Mouse (Mus musculus): Measurements from ENCODE around the gene Ugt1a9. TPM values are rescaled to one million over a fixed set of nuclear protein-coding genes. Genes with fewer than 3 reads are reported as not detected.

Ugt1a9 gene
- polyA plus RNA-seq, 1 experiment = not detected

GRCm38 (mm10) chr1:88256886-88257663 lies 186.5 kb downstream of the Ugt1a9 start:
- H3K4me3 ChIP-seq (ENCODE audit: insufficient read depth, low read length) = no peak overlapping the region
- no peak overlapping the region for H3K27ac ChIP-seq (ENCODE audit: insufficient read depth, low read depth, low read length)
- peaks cover 3% of the 10 kb centered on the region for H3K4me1 ChIP-seq (ENCODE audit: control insufficient read depth, insufficient read depth, low read length)
- no peak for TF ChIP-seq CTCF (IDR thresholded peaks at IDR 0.05; ENCODE audit: low read depth, low read length)
- TF ChIP-seq POLR2A (IDR thresholded peaks at IDR 0.05; ENCODE audit: borderline replicate concordance, low read depth, low read length) = no peak

DNA sequence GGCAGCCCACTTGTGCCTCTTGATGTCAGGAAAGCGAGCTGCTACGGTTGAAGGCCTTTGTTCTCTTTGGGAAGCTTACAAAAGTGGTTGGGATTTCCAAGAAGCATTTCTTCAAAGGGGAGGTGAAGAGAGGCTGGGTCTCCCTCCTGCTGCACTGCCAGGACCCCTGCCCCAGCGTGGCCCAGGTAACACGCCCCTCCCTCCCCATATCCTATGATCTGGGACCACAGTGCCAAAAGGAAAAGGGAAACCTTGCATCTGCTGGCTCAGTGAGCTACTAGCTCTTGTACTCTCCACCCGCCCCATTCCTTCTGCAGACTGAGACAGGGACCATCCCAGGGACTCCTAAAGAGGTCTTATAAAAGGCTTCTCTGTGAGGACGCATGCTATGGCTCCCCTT lies 187.1 kb downstream of the Ugt1a9 start:
- TF ChIP-seq CTCF (IDR thresholded peaks at IDR 0.05; ENCODE audit: low read depth, low read length) (no peak), POLR2A (IDR thresholded peaks at IDR 0.05; ENCODE audit: borderline replicate concordance, low read depth, low read length) (no peak)
- Histone ChIP-seq H3K4me1 (ENCODE audit: control insufficient read depth, insufficient read depth, low read length) (peaks cover 9% of the 10 kb centered on the region), H3K4me3 (ENCODE audit: insufficient read depth, low read length) (no peak overlapping the region), H3K27ac (ENCODE audit: insufficient read depth, low read depth, low read length) (no peak overlapping the region)

- TF ChIP-seq CTCF (IDR thresholded peaks at IDR 0.05; ENCODE audit: low read depth, low read length) (no peak), POLR2A (IDR thresholded peaks at IDR 0.05; ENCODE audit: borderline replicate concordance, low read depth, low read length) (no peak)
- Histone ChIP-seq H3K4me3 (ENCODE audit: insufficient read depth, low read length) (no peak overlapping the region), H3K4me1 (ENCODE audit: control insufficient read depth, insufficient read depth, low read length) (peaks cover 12% of the 10 kb centered on the region), H3K27ac (ENCODE audit: insufficient read depth, low read depth, low read length) (no peak overlapping the region)
Measured at GRCm38 (mm10) chr1:88258361-88258760, 187.8 kb downstream of the Ugt1a9 start.

DNA sequence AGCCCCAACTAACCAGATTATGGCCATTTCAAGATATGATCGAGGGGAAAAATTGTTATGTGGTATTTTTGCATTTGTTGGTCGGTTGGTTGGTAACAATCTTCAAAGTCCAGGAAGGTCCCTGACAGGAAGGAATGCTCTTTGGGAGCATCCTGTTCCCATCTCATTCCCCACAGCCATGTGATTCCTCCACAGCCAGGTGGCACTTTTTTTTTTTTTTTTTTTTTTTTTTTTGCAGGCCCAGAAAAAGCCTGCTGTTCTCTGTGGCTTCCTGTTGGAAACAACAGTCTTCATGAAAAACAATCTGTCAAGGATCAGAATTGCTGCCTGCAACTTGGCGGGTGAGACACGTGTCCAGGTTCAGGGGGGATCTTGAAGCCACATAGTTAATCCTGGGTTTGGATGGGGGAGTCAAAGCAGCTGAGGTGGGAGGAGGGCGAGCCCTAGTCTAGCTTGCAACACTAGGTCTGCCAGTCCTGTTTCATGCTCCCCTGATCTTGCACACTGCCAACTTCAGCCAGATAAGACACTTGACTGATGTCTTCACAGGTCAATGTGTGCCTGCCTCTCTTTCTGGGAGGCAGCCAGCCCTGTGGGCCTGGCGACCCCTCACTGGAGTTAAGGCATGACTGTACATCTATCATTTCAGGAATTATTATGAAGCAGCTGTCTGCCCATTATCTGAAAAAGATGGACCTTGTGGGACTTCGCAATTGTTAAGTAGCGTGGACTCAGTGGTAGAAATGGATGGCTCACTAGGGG lies 188.5 kb downstream of the Ugt1a9 start:
- no peak overlapping the region for H3K4me3 ChIP-seq (ENCODE audit: insufficient read depth, low read length)
- H3K27ac ChIP-seq (ENCODE audit: insufficient read depth, low read depth, low read length) = no peak overlapping the region
- peaks cover 12% of the 10 kb centered on the region for H3K4me1 ChIP-seq (ENCODE audit: control insufficient read depth, insufficient read depth, low read length)
- no peak for TF ChIP-seq POLR2A (IDR thresholded peaks at IDR 0.05; ENCODE audit: borderline replicate concordance, low read depth, low read length)
- no peak for TF ChIP-seq CTCF (IDR thresholded peaks at IDR 0.05; ENCODE audit: low read depth, low read length)

GRCm38 (mm10) chr1:88259643-88260024 lies 189.0 kb downstream of the Ugt1a9 start:
- Histone ChIP-seq H3K4me3 (ENCODE audit: insufficient read depth, low read length) (no peak overlapping the region), H3K4me1 (ENCODE audit: control insufficient read depth, insufficient read depth, low read length) (peaks cover 12% of the 10 kb centered on the region), H3K27ac (ENCODE audit: insufficient read depth, low read depth, low read length) (no peak overlapping the region)
- TF ChIP-seq POLR2A (IDR thresholded peaks at IDR 0.05; ENCODE audit: borderline replicate concordance, low read depth, low read length) (no peak), CTCF (IDR thresholded peaks at IDR 0.05; ENCODE audit: low read depth, low read length) (no peak)

GRCm38 (mm10) chr1:88260114-88260513 lies 189.5 kb downstream of the Ugt1a9 start:
- no peak overlapping the region for H3K4me3 ChIP-seq (ENCODE audit: insufficient read depth, low read length)
- H3K27ac ChIP-seq (ENCODE audit: insufficient read depth, low read depth, low read length) = no peak overlapping the region
- TF ChIP-seq CTCF (IDR thresholded peaks at IDR 0.05; ENCODE audit: low read depth, low read length) (no peak), POLR2A (IDR thresholded peaks at IDR 0.05; ENCODE audit: borderline replicate concordance, low read depth, low read length) (no peak)
- peaks cover 12% of the 10 kb centered on the region for H3K4me1 ChIP-seq (ENCODE audit: control insufficient read depth, insufficient read depth, low read length)

- H3K4me3 ChIP-seq (ENCODE audit: insufficient read depth, low read length) = no peak overlapping the region
- H3K4me1 ChIP-seq (ENCODE audit: control insufficient read depth, insufficient read depth, low read length) = peaks cover 12% of the 10 kb centered on the region
- TF ChIP-seq POLR2A (IDR thresholded peaks at IDR 0.05; ENCODE audit: borderline replicate concordance, low read depth, low read length) (no peak), CTCF (IDR thresholded peaks at IDR 0.05; ENCODE audit: low read depth, low read length) (no peak)
- no peak overlapping the region for H3K27ac ChIP-seq (ENCODE audit: insufficient read depth, low read depth, low read length)
Measured at GRCm38 (mm10) chr1:88260604-88261377, 190.2 kb downstream of the Ugt1a9 start.

DNA sequence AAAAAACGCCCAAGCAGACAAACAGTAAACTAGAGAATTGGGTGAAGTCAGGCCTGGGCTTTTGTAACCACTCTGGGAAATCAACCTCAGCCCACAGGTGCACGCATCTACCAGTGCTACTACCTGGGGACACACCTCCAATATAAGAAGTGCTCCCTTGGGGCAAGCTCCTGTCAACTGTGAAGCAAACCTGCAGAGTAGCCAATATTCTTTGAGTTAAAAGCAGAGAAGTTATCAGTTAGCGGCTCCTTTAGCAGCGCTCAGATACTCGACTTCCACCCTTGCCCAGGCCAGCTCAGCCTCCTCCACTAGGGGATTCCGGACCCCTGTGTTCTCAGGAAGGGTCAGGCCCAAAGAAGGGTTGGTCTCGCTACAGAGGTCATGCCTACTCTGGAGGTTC lies 191.1 kb downstream of the Ugt1a9 start:
- Histone ChIP-seq H3K4me3 (ENCODE audit: insufficient read depth, low read length) (no peak overlapping the region), H3K27ac (ENCODE audit: insufficient read depth, low read depth, low read length) (no peak overlapping the region), H3K4me1 (ENCODE audit: control insufficient read depth, insufficient read depth, low read length) (peaks cover 12% of the 10 kb centered on the region)
- no peak for TF ChIP-seq CTCF (IDR thresholded peaks at IDR 0.05; ENCODE audit: low read depth, low read length)
- no peak for TF ChIP-seq POLR2A (IDR thresholded peaks at IDR 0.05; ENCODE audit: borderline replicate concordance, low read depth, low read length)

GRCm38 (mm10) chr1:88262255-88262654 lies 191.7 kb downstream of the Ugt1a9 start:
- H3K4me3 ChIP-seq (ENCODE audit: insufficient read depth, low read length) = no peak overlapping the region
- TF ChIP-seq POLR2A (IDR thresholded peaks at IDR 0.05; ENCODE audit: borderline replicate concordance, low read depth, low read length) (no peak), CTCF (IDR thresholded peaks at IDR 0.05; ENCODE audit: low read depth, low read length) (no peak)
- no peak overlapping the region for H3K27ac ChIP-seq (ENCODE audit: insufficient read depth, low read depth, low read length)
- H3K4me1 ChIP-seq (ENCODE audit: control insufficient read depth, insufficient read depth, low read length) = peaks cover 12% of the 10 kb centered on the region
